Mouse (Mus musculus) liver, embryonic 14.5 days (tissue): ENCODE data around the gene Itgb1. TPM values are rescaled to one million over a fixed set of nuclear protein-coding genes. Genes with fewer than 3 reads are reported as not detected.
A peak's percentile ranks its signal among the peaks of the same experiment; 100 is the strongest.

Source experiments
- ATAC-seq: fragments of 200-750 bp; cut with Nextera tagmentation; 2 replicates; pipeline ENCODE4 v1.8.0; 2017; ENCODE audit warnings: moderate number of reproducible peaks, mild to moderate bottlenecking, moderate library complexity; ENCODE audit not compliant: insufficient read depth
- DNase-seq, 3 experiments: peaks; one replicate each; pipeline ENCODE4 v3.0.0-alpha.2; 2012 to 2013; ENCODE audit warnings: low read depth in 3 of 3, low spot score in 3 of 3
- H3K27ac ChIP-seq: fragments of 300-500 bp; sonication (generic); 2 replicates; pipeline ENCODE4 v1.5.1; 2014; ENCODE audit warnings: moderate library complexity, mild to moderate bottlenecking, control low read depth, inconsistent platforms
- H3K27me3 ChIP-seq: fragments of 300-500 bp; sonication (generic); 2 replicates; pipeline ENCODE4 v1.6.1; 2014; ENCODE audit warnings: mild to moderate bottlenecking, low read length, moderate library complexity; ENCODE audit not compliant: control insufficient read depth, insufficient read depth
- H3K36me3 ChIP-seq: fragments of 300-500 bp; sonication (generic); replicated peaks from 2 replicates; pipeline ENCODE4 v1.6.1; 2014; ENCODE audit warnings: low read depth; ENCODE audit not compliant: control insufficient read depth, insufficient read depth
- H3K4me1 ChIP-seq, 2 experiments: fragments of 200-500 bp in 1 of 2; fragments of 300-500 bp in 1 of 2; sonication (generic) in 1 of 2; replicated peaks; 2 replicates each; pipeline ENCODE4 v1.6.1; 2012 to 2014; ENCODE audit warnings: antibody characterized with exemption in 1 of 2, inconsistent platforms in 1 of 2, low read length in 1 of 2; ENCODE audit not compliant: control insufficient read depth in 2 of 2, insufficient read depth in 2 of 2
- H3K4me2 ChIP-seq: fragments of 300-500 bp; sonication (generic); 2 replicates; pipeline ENCODE4 v1.6.1; 2014; ENCODE audit warnings: low read depth, mild to moderate bottlenecking, control low read depth, moderate library complexity
- H3K4me3 ChIP-seq, 2 experiments: fragments of 200-500 bp in 1 of 2; fragments of 300-500 bp in 1 of 2; sonication (generic) in 1 of 2; 2 replicates each; pipeline ENCODE4 v1.5.1; 2012 to 2014; ENCODE audit warnings: low read depth in 2 of 2, low read length in 2 of 2, mild to moderate bottlenecking in 2 of 2, control low read depth in 1 of 2, inconsistent platforms in 1 of 2, moderate library complexity in 1 of 2; ENCODE audit not compliant: insufficient read depth in 1 of 2
- H3K9ac ChIP-seq: fragments of 300-500 bp; sonication (generic); replicated peaks from 2 replicates; pipeline ENCODE4 v1.6.1; 2014; ENCODE audit warnings: mild to moderate bottlenecking, control low read depth, moderate library complexity
- H3K9me3 ChIP-seq: fragments of 300-500 bp; sonication (generic); 2 replicates; pipeline ENCODE4 v1.6.1; 2016; ENCODE audit warnings: low read length, mixed read lengths; ENCODE audit not compliant: control insufficient read depth
- CTCF ChIP-seq: IDR thresholded peaks from 2 replicates; pipeline ENCODE4 v1.5.1; 2016; ENCODE audit warnings: antibody characterized with exemption, low read depth, control low read depth
- EP300 ChIP-seq: IDR thresholded peaks from 2 replicates; pipeline ENCODE4 v1.6.1; 2016; ENCODE audit warnings: antibody characterized with exemption, low read depth
- WGBS: fragments of 180-500 bp; shearing (Covaris S2); extraction: QIAGEN DNeasy Blood & Tissue Kit; methylation state at CpG from one replicate; pipeline ENCODE4 v1.1.7; 2014; ENCODE audit not compliant: insufficient replicate concordance; 5-methylcytosine and 5-hydroxymethylcytosine counted together
- polyA plus RNA-seq, 2 experiments: library from polyadenylated mRNA; depleted of rRNA in 1 of 2; stranded (reverse) in 1 of 2; unstranded in 1 of 2; fragments of >200 nt; fragmentation: Nextera tagmentation in 1 of 2; extraction: Ambion mirVana in 1 of 2; gene quantifications; 2 replicates each; pipeline versions ENCODE4 v1.2.1 to v1.2.3; 2012 to 2014

Gene Itgb1
- polyA plus RNA-seq, 2 experiments, result 42.4 to 74.1 TPM

GRCm38 (mm10) chr8:128716184-128716583 is 30.7 kb downstream of the Itgb1 start:
- DNase-seq (no peak), ATAC-seq (no peak)
- peaks cover 0 to 3% of the 10 kb centered on the region in 2 experiments; a peak in 1 of 4 replicates for H3K4me1 ChIP-seq
- TF ChIP-seq EP300 (no peak), CTCF (no peak)
- H3K9ac ChIP-seq, result no peak overlapping the region
- H3K9me3 ChIP-seq, result no peaks in the 10 kb centered on the region
- no peak overlapping the region for H3K4me2 ChIP-seq
- H3K36me3 ChIP-seq, result peaks cover 69% of the 10 kb centered on the region
- H3K27me3 ChIP-seq, result no peaks in the 10 kb centered on the region
- no peak overlapping the region for H3K27ac ChIP-seq
- H3K4me3 ChIP-seq, result no peak overlapping the region

- ATAC-seq (no peak), DNase-seq (no peak)
- WGBS, result 42% methylated on average over 1 of the region's 1 CpGs
- no peak overlapping the region for H3K4me2 ChIP-seq
- peaks cover 54% of the 10 kb centered on the region for H3K36me3 ChIP-seq
- no peak overlapping the region for H3K9ac ChIP-seq
- no peak overlapping the region for H3K4me3 ChIP-seq
- peaks cover 0 to 3% of the 10 kb centered on the region in 2 experiments; a peak in 1 of 4 replicates for H3K4me1 ChIP-seq
- no peaks in the 10 kb centered on the region for H3K27me3 ChIP-seq
- no peak overlapping the region for H3K27ac ChIP-seq
- TF ChIP-seq EP300, result no peak
- peak; percentile 53 for TF ChIP-seq CTCF
- H3K9me3 ChIP-seq, result no peaks in the 10 kb centered on the region
These were observed 39.4 kb downstream of the Itgb1 start for GRCm38 (mm10) chr8:128724819-128725218.

GRCm38 (mm10) chr8:128727213-128727612 is 41.8 kb downstream of the Itgb1 start:
- Histone ChIP-seq H3K27ac (no peak overlapping the region), H3K4me2 (no peak overlapping the region), H3K9ac (no peak overlapping the region), H3K36me3 (peaks cover 58% of the 10 kb centered on the region), H3K4me1 (no peaks in the 10 kb centered on the region), H3K27me3 (no peaks in the 10 kb centered on the region), H3K9me3 (no peaks in the 10 kb centered on the region), H3K4me3 (no peak overlapping the region)
- DNase-seq (no peak), ATAC-seq (no peak)
- WGBS, result 85% methylated on average over 1 of the region's 1 CpGs
- TF ChIP-seq EP300 (no peak), CTCF (no peak)

- H3K4me2 ChIP-seq, result no peak overlapping the region
- no peak for DNase-seq
- no peaks in the 10 kb centered on the region for H3K4me1 ChIP-seq
- TF ChIP-seq EP300 (no peak), CTCF (no peak)
- H3K36me3 ChIP-seq, result peaks cover 44% of the 10 kb centered on the region
- no peaks in the 10 kb centered on the region for H3K27me3 ChIP-seq
- H3K9ac ChIP-seq, result no peak overlapping the region
- H3K4me3 ChIP-seq, result no peak overlapping the region
- H3K9me3 ChIP-seq, result no peaks in the 10 kb centered on the region
- 90% methylated on average over 2 of the region's 2 CpGs for WGBS
- H3K27ac ChIP-seq, result no peak overlapping the region
- no peak for ATAC-seq
These were observed 46.8 kb downstream of the Itgb1 start for GRCm38 (mm10) chr8:128732254-128732653.

- Histone ChIP-seq H3K27me3 (no peaks in the 10 kb centered on the region), H3K9me3 (no peaks in the 10 kb centered on the region), H3K36me3 (peaks cover 37% of the 10 kb centered on the region), H3K4me3 (no peak overlapping the region), H3K4me1 (no peaks in the 10 kb centered on the region), H3K27ac (no peak overlapping the region), H3K4me2 (no peak overlapping the region), H3K9ac (no peak overlapping the region)
- WGBS, result 44% methylated on average over 3 of the region's 3 CpGs
- ATAC-seq, result no peak
- DNase-seq, result no peak
- TF ChIP-seq EP300 (no peak), CTCF (no peak)
These were observed 48.7 kb downstream of the Itgb1 start for GRCm38 (mm10) chr8:128734118-128734517.
